Mouse (Mus musculus): ENCODE measurements around the gene Meox1.

Meox1 gene

GRCm38 (mm10) chr11:101896546-101897361, 2.6 kb upstream of the Meox1 start:
- no peak for DNase-seq (ENCODE audit: low spot score)

GRCm38 (mm10) chr11:101893560-101893959, 614 bp downstream of the Meox1 start:
- DNase-seq (ENCODE audit: low spot score) = no peak

DNA sequence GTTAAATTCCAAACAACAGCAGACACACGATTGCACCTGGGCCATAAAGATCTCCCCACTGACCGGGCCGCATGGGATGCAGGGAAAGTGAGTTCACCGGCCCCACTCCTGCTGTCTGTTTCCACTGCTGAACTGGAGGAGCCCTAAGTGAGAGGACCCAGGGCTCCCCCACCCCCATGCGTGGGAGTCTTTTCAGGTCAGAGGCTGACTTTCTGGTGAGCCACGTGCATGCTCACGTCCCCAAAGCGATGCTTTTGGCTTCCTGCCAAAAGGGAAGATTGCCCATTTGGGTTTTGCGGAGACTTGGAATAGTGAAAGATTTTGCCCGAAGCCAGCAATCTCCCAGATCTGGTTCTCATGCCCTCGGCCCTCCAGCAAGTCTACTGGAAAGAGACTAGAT, 2.7 kb downstream of the Meox1 start:
- DNase-seq (ENCODE audit: low spot score) = no peak

DNA sequence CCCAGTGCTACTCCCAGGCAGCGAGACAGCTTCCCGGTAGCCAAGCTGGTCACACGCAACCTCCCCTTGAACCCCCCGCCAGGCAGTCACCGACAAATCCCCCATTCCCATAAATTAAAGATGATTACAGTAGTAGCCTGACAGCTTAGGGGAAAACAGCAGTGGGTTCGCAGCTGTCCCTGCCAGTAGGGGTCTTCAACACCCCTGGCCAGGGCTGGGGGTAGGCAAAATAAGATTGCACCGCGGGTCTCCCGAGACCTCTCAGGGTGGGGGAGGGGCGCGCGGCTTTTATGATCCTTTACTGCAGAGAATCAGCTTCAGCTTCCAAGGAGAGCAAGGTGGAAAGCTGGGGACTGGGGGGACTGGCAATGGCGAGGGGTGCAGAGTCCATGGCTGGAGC, 4.4 kb downstream of the Meox1 start:
- DNase-seq (ENCODE audit: low spot score) = no peak

DNA sequence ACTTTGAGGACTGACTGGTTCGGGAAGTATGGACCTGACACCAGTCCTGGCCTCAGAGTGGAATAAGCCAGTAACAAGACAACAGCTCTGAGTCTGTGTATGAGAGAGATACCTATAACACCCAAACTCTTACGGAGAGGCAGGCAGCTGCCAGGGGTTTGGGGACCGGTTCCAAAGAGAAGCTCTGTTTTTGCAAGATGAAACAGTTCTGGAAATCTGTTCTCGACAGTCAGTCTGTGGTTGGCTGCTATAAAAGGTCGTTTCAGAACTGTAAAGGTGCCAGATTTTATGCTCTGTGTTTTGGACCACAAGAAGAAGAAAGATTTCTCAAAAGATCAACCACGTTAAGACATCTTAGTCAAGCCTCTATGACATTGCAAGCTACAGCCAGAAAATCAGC, 5.4 kb downstream of the Meox1 start:
- DNase-seq (ENCODE audit: low spot score) = no peak

- DNase-seq (ENCODE audit: low spot score) = no peak
These were observed 7.7 kb downstream of the Meox1 start for GRCm38 (mm10) chr11:101886436-101886835.

- no peak for DNase-seq (ENCODE audit: low spot score)
These were observed 8.3 kb downstream of the Meox1 start for GRCm38 (mm10) chr11:101885881-101886319.

DNA sequence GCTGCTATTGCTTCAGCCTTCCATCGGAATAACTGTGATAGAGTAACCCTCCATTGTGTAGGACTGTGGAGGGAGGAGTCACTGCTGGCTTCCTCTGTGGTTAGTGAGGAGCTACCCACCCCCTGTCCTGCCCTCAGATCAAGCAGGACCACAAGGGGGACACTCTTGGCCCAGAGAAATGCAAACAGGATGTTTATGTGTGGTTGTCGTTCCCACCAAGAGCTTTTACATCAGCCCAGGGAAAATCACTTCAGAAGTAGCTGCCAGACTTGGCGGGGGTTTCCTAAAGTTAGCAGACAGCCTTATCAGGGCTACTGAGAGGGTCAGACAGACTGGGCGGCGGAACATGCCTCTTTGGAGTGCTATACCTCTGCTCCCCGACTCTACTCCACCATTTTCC, 8.9 kb downstream of the Meox1 start:
- DNase-seq (ENCODE audit: low spot score) = no peak

- DNase-seq (ENCODE audit: low spot score) = no peak
These were observed 10.3 kb downstream of the Meox1 start for GRCm38 (mm10) chr11:101883911-101884310.

GRCm38 (mm10) chr11:101882500-101883290, 11.5 kb downstream of the Meox1 start:
- no peak for DNase-seq (ENCODE audit: low spot score)

GRCm38 (mm10) chr11:101881604-101882071, 12.5 kb downstream of the Meox1 start:
- DNase-seq (ENCODE audit: low spot score) = no peak

GRCm38 (mm10) chr11:101881185-101881584, 13.0 kb downstream of the Meox1 start:
- DNase-seq (ENCODE audit: low spot score) = no peak

DNA sequence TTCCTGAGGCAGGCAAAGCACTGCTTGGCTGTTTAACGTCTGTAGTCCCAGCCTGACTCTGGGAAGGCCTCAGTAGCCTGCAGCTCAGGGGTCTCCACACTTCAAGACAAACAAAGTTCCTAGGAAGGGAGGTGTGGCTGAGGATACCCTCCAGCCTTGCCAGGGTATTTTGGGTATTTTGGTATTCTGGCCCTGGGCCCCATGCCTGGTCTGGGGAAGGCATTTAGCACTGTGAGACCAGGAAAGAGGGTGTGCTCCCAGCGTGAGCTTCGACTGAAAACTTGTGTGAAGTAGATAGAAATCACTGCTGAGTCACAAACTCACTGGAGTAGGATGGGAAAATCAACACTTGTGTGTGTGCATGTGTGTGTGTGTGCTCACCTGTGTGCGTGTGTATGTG, 14.5 kb downstream of the Meox1 start:
- DNase-seq (ENCODE audit: low spot score) = no peak

DNA sequence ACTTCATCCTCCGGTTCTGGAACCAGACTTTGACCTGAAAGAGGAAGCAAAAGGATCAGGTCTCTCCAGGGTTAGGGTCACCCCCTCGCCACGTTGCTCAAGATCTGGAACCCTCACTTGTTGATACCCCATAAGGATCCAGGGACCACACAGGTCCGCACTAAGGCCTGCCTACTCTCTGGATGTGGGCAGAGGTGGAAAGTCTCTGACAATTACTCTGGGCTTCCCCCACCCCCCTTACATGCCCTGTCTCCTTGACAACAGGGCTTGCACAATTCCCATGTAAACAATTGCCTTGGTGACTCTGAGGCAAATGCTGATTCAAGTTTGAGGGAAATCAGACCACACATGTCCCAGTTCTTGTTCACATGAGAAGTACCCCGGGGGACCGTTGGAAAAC, 15.5 kb downstream of the Meox1 start:
- no peak for DNase-seq (ENCODE audit: low spot score)

- DNase-seq (ENCODE audit: low spot score) = no peak
These were observed 19.2 kb downstream of the Meox1 start for GRCm38 (mm10) chr11:101874978-101875377.

GRCm38 (mm10) chr11:101873909-101874308, 20.3 kb downstream of the Meox1 start:
- DNase-seq (ENCODE audit: low spot score) = no peak

GRCm38 (mm10) chr11:101871435-101871834, 22.7 kb downstream of the Meox1 start:
- DNase-seq (ENCODE audit: low spot score) = no peak

GRCm38 (mm10) chr11:101870067-101870765, 24.0 kb downstream of the Meox1 start:
- DNase-seq (ENCODE audit: low spot score) = peak; percentile 59

- no peak for DNase-seq (ENCODE audit: low spot score)
These were observed 26.6 kb downstream of the Meox1 start for GRCm38 (mm10) chr11:101867513-101868052.

- peak; percentile 20 for DNase-seq (ENCODE audit: low spot score)
These were observed 35.4 kb downstream of the Meox1 start for GRCm38 (mm10) chr11:101858742-101859141.

- peak; percentile 90 for DNase-seq (ENCODE audit: low spot score)
These were observed 38.0 kb downstream of the Meox1 start for GRCm38 (mm10) chr11:101855950-101856712.

Measured in adipocyte (in vitro differentiated cells).